Mouse (Mus musculus) megakaryocyte progenitor cell, adult 5-6 weeks (primary cell): Measurements from ENCODE around the gene Rad52. TPM values are rescaled to one million over a fixed set of nuclear protein-coding genes. Genes with fewer than 3 reads are reported as not detected.

Experiments used
- total RNA-seq, 2 experiments: library from RNA; stranded (forward) in 1 of 2; stranded (reverse) in 1 of 2; fragments of 157-497, 149-512 nt in 1 of 2; fragments of 200-1000 nt in 1 of 2; gene quantifications; 2 replicates each; pipeline versions ENCODE4 v1.2.3 to v1.2.4; 2015 to 2017

Rad52 gene
- total RNA-seq, 2 experiments from 2014 or later = 26.3 to 27.7 TPM

Other genes starting within 250 kb of the Rad52 start
- gene Erc1, start 54.5 kb upstream of the Rad52 start, total RNA-seq (2015) = 5.1 TPM in 2 replicates
- 5.4 and 8.4 TPM in 2 replicates for gene Erc1, start 54.5 kb upstream of the Rad52 start, total RNA-seq (2017)
- 225 and 297 TPM in 2 replicates for gene Wnk1, start 136.0 kb downstream of the Rad52 start, total RNA-seq (2015)
- 157 and 179 TPM in 2 replicates for gene Wnk1, start 136.0 kb downstream of the Rad52 start, total RNA-seq (2017)
- gene Ninj2, start 190.7 kb downstream of the Rad52 start, total RNA-seq (2015) = not detected in 2 replicates
- not detected in 2 replicates for gene Ninj2, start 190.7 kb downstream of the Rad52 start, total RNA-seq (2017)